15 mouse cellular contexts compared by ENCODE assay signal in the genomic region with DNA sequence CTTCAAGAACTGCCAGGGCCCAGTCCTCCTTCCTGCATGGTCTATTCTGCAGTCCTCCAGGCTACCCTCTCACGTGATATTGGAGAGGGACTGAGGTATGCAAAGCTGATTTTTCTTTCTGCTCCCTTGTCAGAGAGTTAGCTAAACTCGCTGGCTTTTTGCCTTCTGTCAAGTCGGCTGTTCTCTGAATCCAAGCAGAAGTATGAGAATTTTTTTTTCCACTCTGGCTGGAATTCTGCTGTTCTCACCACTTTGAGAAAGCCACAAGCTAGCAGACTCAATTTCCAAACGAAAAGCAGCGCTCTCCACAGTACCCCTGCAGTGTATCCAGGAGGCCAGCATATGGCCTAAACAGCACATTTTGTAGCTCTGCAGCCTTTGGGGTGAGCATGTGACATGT. TPM values are rescaled to one million over a fixed set of nuclear protein-coding genes. Genes with fewer than 3 reads are reported as not detected.
DNase-seq lines count a peak whose midpoint lies in the region; ATAC-seq and TF ChIP-seq lines count a peak whose summit lies in the region.
"Had no signal": no experiment of that assay in that cellular context is flagged by ENCODE, and none has a peak within 500 bp of the region (broad histone marks: within the 10 kb centered on the region; RNA-seq: fewer than 3 reads in every experiment).

No protein-coding gene starts in this region.

- H3K9ac ChIP-seq in forebrain, postnatal 0 days: no peak overlapping the region
- H3K9ac ChIP-seq in liver, embryonic 11.5 days (ENCODE audit: low read depth, low read length): no peak overlapping the region
- H3K9ac ChIP-seq in liver, postnatal 0 days (replicated peaks): no peak overlapping the region
- no peak overlapping the region for H3K9ac ChIP-seq in stomach, embryonic 14.5 days (replicated peaks; ENCODE audit: low read depth, low read length)
- H3K9ac ChIP-seq: liver, embryonic 14.5 days had no signal

- H3K36me3 ChIP-seq in forebrain, postnatal 0 days (ENCODE audit: insufficient read depth): no peaks in the 10 kb centered on the region
- no peaks in the 10 kb centered on the region for H3K36me3 ChIP-seq in forebrain, embryonic 10.5 days (replicated peaks)
- no peaks in the 10 kb centered on the region for H3K36me3 ChIP-seq in liver, embryonic 11.5 days (ENCODE audit: control insufficient read depth, insufficient read depth, low read length)
- no peaks in the 10 kb centered on the region for H3K36me3 ChIP-seq in liver, postnatal 0 days (replicated peaks; ENCODE audit: insufficient read depth, low read length)
- no peaks in the 10 kb centered on the region for H3K36me3 ChIP-seq in stomach, embryonic 14.5 days (ENCODE audit: control insufficient read depth, insufficient read depth, low read length)
- H3K36me3 ChIP-seq: G1E had no signal

- H3K9me3 ChIP-seq in forebrain, postnatal 0 days (ENCODE audit: low read length): no peaks in the 10 kb centered on the region
- no peaks in the 10 kb centered on the region for H3K9me3 ChIP-seq in forebrain, embryonic 10.5 days
- H3K9me3 ChIP-seq in liver, embryonic 11.5 days (ENCODE audit: control insufficient read depth, low read length): no peaks in the 10 kb centered on the region
- no peaks in the 10 kb centered on the region for H3K9me3 ChIP-seq in liver, postnatal 0 days (ENCODE audit: low read length)
- no peaks in the 10 kb centered on the region for H3K9me3 ChIP-seq in stomach, embryonic 14.5 days (ENCODE audit: control insufficient read depth, low read depth, low read length)

- DNase-seq in forebrain, postnatal 0 days: peak; percentile 68
- DNase-seq in forebrain, embryonic 10.5 days (ENCODE audit: extremely low spot score, low spot score): no peak
- peak; percentile 27 for DNase-seq in liver, embryonic 11.5 days (ENCODE audit: low spot score)
- no peak for DNase-seq in liver, postnatal 0 days
- DNase-seq in brain, embryonic 14.5 days (ENCODE audit: low read depth): peak; percentile 18
- no peak for DNase-seq in gastrocnemius, adult 2 months
- no peak for DNase-seq in ovary, postnatal 10 days (ENCODE audit: low spot score)
- DNase-seq: B cell, adult 2 months; cerebellum, adult 9-10 months; heart, adult 2 months; heart, postnatal 14 days had no signal

- ATAC-seq in forebrain, postnatal 0 days: peak; percentile 85
- no peak for ATAC-seq in liver, embryonic 11.5 days (replicated peaks; ENCODE audit: low FRiP score)
- ATAC-seq in liver, postnatal 0 days: no peak
- ATAC-seq in stomach, embryonic 14.5 days (ENCODE audit: insufficient number of reproducible peaks, insufficient read depth, low FRiP score, low read depth): no peak
- ATAC-seq: inflammation-experienced regulatory T-cells, adult 6 months had no signal

- 55% methylated on average over 5 of the region's 5 CpGs for WGBS in forebrain, postnatal 0 days
- 80% methylated on average over 5 of the region's 5 CpGs for WGBS in forebrain, embryonic 10.5 days
- 67% methylated on average over 5 of the region's 5 CpGs for WGBS in liver, embryonic 11.5 days
- 70% methylated on average over 5 of the region's 5 CpGs for WGBS in liver, postnatal 0 days (ENCODE audit: insufficient replicate concordance)
- WGBS in stomach, embryonic 14.5 days: 52% methylated on average over 5 of the region's 5 CpGs

- H3K27ac ChIP-seq in forebrain, postnatal 0 days (ENCODE audit: low read depth, low read length): 0 out of 2 replicates have a peak overlapping the region, but pooled peaks have one; percentile 16
- H3K27ac ChIP-seq in forebrain, embryonic 10.5 days: no peak overlapping the region
- H3K27ac ChIP-seq in liver, embryonic 11.5 days (ENCODE audit: low read depth, low read length): no peak overlapping the region
- H3K27ac ChIP-seq in liver, postnatal 0 days (ENCODE audit: low read depth): no peak overlapping the region
- H3K27ac ChIP-seq in stomach, embryonic 14.5 days (ENCODE audit: low read length): peak overlapping the region; percentile 68
- no peak overlapping the region for H3K27ac ChIP-seq in gastrocnemius, adult 2 months
- H3K27ac ChIP-seq: heart, adult 2 months; liver, embryonic 14.5 days had no signal

- TF ChIP-seq CTCF in forebrain, postnatal 0 days (IDR thresholded peaks at IDR 0.05; ENCODE audit: low read depth): no peak
- TF ChIP-seq CTCF in liver, postnatal 0 days (IDR thresholded peaks at IDR 0.05; ENCODE audit: low read depth): no peak
- no peak for TF ChIP-seq CTCF in brain, embryonic 14.5 days (IDR thresholded peaks at IDR 0.05; ENCODE audit: borderline replicate concordance, extremely low read depth, insufficient read depth, insufficient read length)
- TF ChIP-seq CTCF in gastrocnemius, adult 2 months (IDR thresholded peaks at IDR 0.05): no peak

- H3K4me3 ChIP-seq in forebrain, postnatal 0 days (ENCODE audit: low read depth, low read length): no peak overlapping the region
- no peak overlapping the region for H3K4me3 ChIP-seq in forebrain, embryonic 10.5 days
- H3K4me3 ChIP-seq in liver, embryonic 11.5 days (ENCODE audit: low read depth, low read length): no peak overlapping the region
- no peak overlapping the region for H3K4me3 ChIP-seq in liver, postnatal 0 days (ENCODE audit: low read depth, low read length)
- H3K4me3 ChIP-seq in stomach, embryonic 14.5 days (ENCODE audit: low read depth, low read length): no peak overlapping the region
- H3K4me3 ChIP-seq in gastrocnemius, adult 2 months: no peak overlapping the region
- H3K4me3 ChIP-seq: heart, adult 2 months had no signal

- no peak for TF ChIP-seq EP300 in liver, postnatal 0 days (IDR thresholded peaks at IDR 0.05; ENCODE audit: low read depth)

- intact Hi-C loops in gastrocnemius, adult 2 months (cut with DNase I): no loop called here

- H3K4me1 ChIP-seq in forebrain, postnatal 0 days (ENCODE audit: insufficient read depth): no peaks in the 10 kb centered on the region
- H3K4me1 ChIP-seq in forebrain, embryonic 10.5 days: peaks cover 9% of the 10 kb centered on the region; the same call in 1 of the 2 replicates
- H3K4me1 ChIP-seq in liver, embryonic 11.5 days (replicated peaks; ENCODE audit: control insufficient read depth, insufficient read depth, low read length): no peaks in the 10 kb centered on the region
- H3K4me1 ChIP-seq in liver, postnatal 0 days (ENCODE audit: insufficient read depth): no peaks in the 10 kb centered on the region
- H3K4me1 ChIP-seq in stomach, embryonic 14.5 days (ENCODE audit: control insufficient read depth, insufficient read depth, low read length): no peaks in the 10 kb centered on the region

- no peak for TF ChIP-seq POLR2A in brain, embryonic 14.5 days (IDR thresholded peaks at IDR 0.05; ENCODE audit: borderline replicate concordance, extremely low read depth, insufficient read depth, insufficient read length, poor library complexity, severe bottlenecking)

- H3K27me3 ChIP-seq in forebrain, postnatal 0 days (ENCODE audit: insufficient read depth, low read length): no peaks in the 10 kb centered on the region
- H3K27me3 ChIP-seq in forebrain, embryonic 10.5 days (ENCODE audit: poor library complexity, severe bottlenecking): no peaks in the 10 kb centered on the region
- no peaks in the 10 kb centered on the region for H3K27me3 ChIP-seq in liver, embryonic 11.5 days (replicated peaks; ENCODE audit: control insufficient read depth, insufficient read depth, low read length)
- no peaks in the 10 kb centered on the region for H3K27me3 ChIP-seq in liver, postnatal 0 days (ENCODE audit: insufficient read depth, low read length)
- no peaks in the 10 kb centered on the region for H3K27me3 ChIP-seq in stomach, embryonic 14.5 days (ENCODE audit: control insufficient read depth, insufficient read depth, low read length)

- no peak overlapping the region for H3K4me2 ChIP-seq in forebrain, postnatal 0 days (ENCODE audit: low read depth)
- no peak overlapping the region for H3K4me2 ChIP-seq in liver, embryonic 11.5 days
- no peak overlapping the region for H3K4me2 ChIP-seq in liver, postnatal 0 days (ENCODE audit: low read depth, low read length)
- no peak overlapping the region for H3K4me2 ChIP-seq in stomach, embryonic 14.5 days (replicated peaks; ENCODE audit: low read depth, low read length)

RNA-seq across cellular contexts. Expression of gene Pik3cg, which starts 30.0 kb away (rescaled TPM):
- 1.0 and 1.2 TPM in 2 replicates for total RNA-seq in forebrain, postnatal 0 days (2014; rRNA removed)
- polyA plus RNA-seq in forebrain, postnatal 0 days (2015; fragmentation: Nextera tagmentation; extraction: Ambion mirVana): 0.91 and 1.2 TPM in 2 replicates
- polyA plus RNA-seq in forebrain, embryonic 10.5 days (2016; fragmentation: Nextera tagmentation; extraction: Ambion mirVana): 0.62 and 0.69 TPM in 2 replicates
- 6.8 and 7.2 TPM in 2 replicates for polyA plus RNA-seq in liver, embryonic 11.5 days (2014; fragmentation: Nextera tagmentation; extraction: Ambion mirVana)
- 2.8 and 3.3 TPM in 2 replicates for polyA plus RNA-seq in liver, postnatal 0 days (2015; fragmentation: Nextera tagmentation; extraction: Ambion mirVana)
- polyA plus RNA-seq in brain, embryonic 14.5 days (2012; rRNA removed): 1.0 and 1.5 TPM in 2 replicates
- 3.9 and 4.0 TPM in 2 replicates for polyA plus RNA-seq in stomach, embryonic 14.5 days (2014; fragmentation: Nextera tagmentation; extraction: Ambion mirVana)
- under 1 TPM; 0.45 to 0.48 TPM for total RNA-seq in gastrocnemius, adult 2 months (2021)

Comparison
In these comparisons a context has a peak if more than half of its experiments do, and no peak if none do; other contexts are left out.
1. DNase-seq: peak in forebrain, postnatal 0 days (single experiment), liver, embryonic 11.5 days (single experiment) and brain, embryonic 14.5 days (single experiment); none in forebrain, embryonic 10.5 days (single experiment), liver, postnatal 0 days (single experiment), gastrocnemius, adult 2 months (single experiment) and ovary, postnatal 10 days (single experiment).
2. H3K27ac ChIP-seq: peak in forebrain, postnatal 0 days (single experiment) and stomach, embryonic 14.5 days (single experiment); none in forebrain, embryonic 10.5 days (single experiment), liver, embryonic 11.5 days (single experiment), liver, postnatal 0 days (single experiment) and gastrocnemius, adult 2 months (single experiment).